Mouse (Mus musculus) neutrophil, adult 65 days (primary cell): ENCODE data around the gene Gdf1. TPM values are rescaled to one million over a fixed set of nuclear protein-coding genes. Genes with fewer than 3 reads are reported as not detected.

Experiments used
- total RNA-seq: library from RNA; stranded (reverse); gene quantifications from 2 replicates; pipeline ENCODE4 v1.2.4, GENCODE M21; 2023

Gdf1 gene
- total RNA-seq = not detected in 2 replicates

DNA sequence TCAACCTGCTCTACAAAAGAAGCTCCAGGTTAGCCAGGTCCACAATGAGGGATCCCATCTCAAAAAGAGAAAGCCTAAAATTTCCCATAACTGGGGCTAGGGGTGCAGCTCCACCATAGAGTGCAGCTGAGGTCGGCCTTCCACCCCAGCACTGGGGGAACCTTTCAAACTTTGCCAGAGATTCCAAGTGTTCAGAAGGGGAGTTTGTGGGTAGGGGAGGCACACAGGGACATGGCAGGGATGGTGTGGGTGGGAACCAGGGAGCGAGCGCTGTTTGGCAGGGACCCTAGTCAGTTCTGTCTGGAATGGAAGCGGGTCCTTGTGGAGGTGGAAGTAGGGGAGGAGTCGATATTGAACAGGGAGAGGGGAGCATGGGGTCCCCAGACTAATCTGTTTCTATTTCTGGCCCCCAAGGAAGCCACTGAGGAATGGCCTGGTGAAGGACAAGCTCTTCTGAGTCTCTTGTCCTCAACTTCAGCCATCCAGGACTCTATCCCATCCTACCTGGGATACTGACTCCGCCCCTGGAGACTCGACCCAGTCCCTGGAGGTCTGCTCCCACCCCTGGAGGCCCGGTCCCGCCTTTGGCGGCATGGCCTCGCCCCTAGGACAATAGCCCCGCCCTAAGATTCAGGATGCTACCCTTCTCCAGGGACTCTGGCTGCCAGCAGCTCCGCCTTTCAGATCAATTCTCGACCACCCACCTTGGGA lies at the start of gene Gdf1:
Gdf1 (plus strand) TSS at position 694 of the 711 bp plus-strand sequence.

DNA sequence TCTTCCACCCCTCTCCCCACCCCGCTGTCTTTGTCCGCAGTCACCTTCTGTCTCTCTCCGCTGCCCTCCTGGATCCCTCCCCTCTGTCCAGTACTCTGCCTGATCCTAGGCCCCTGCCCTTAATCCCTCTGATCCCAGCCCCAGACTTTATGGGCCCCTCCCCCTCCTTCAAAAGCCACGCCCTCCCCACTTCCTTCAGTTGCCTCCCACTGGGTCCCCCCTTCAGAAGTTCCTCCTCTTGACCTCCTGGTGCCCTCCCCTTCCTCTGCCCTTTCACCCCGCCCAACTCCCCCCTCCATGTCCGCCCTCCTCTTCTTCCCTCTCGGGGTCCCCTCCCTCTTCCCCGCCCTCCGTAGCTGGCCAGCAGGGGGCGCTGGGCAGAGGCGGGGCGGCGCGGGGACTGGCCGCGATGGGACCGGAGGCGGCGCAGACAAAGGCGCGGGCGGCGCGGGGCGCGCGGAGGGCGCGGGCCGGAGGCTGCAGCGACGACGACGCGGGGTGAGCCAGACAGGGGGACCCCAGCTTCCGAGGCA lies 46.9 kb upstream of the Gdf1 start, which contains the start of gene Homer3:
Homer3 (plus strand) TSS at position 225 of the 533 bp plus-strand sequence.

DNA sequence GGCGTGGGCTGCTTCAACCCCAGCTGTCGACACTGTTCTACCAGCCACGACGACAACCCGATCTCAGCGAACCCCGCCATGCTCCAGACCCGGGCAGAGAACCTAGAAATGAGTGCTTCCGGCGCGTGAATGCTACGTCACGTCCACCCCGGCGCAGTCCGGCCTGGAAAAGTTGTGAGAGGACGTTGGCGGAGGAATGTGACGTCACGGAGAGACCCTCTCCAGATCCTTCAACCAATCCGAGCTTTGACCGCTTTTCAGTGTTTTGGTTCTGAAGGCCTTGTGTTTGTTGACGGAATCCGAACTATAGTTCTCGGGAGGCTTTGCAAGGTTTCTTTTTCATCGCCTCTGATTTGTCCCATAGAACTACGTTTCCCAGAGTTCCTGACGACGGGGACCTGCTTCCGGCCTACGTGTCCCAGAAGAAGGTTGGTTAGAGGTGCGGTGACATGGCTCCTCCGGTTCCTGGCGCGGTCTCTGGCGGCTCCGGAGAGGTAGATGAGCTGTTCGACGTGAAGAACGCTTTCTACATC lies 27.2 kb upstream of the Gdf1 start, which contains the start of the genes Ddx49 and Cope:
Ddx49 (minus strand) TSS at position 132 of the 533 bp plus-strand sequence.
Cope (plus strand) TSS at position 161 of the 533 bp plus-strand sequence.

DNA sequence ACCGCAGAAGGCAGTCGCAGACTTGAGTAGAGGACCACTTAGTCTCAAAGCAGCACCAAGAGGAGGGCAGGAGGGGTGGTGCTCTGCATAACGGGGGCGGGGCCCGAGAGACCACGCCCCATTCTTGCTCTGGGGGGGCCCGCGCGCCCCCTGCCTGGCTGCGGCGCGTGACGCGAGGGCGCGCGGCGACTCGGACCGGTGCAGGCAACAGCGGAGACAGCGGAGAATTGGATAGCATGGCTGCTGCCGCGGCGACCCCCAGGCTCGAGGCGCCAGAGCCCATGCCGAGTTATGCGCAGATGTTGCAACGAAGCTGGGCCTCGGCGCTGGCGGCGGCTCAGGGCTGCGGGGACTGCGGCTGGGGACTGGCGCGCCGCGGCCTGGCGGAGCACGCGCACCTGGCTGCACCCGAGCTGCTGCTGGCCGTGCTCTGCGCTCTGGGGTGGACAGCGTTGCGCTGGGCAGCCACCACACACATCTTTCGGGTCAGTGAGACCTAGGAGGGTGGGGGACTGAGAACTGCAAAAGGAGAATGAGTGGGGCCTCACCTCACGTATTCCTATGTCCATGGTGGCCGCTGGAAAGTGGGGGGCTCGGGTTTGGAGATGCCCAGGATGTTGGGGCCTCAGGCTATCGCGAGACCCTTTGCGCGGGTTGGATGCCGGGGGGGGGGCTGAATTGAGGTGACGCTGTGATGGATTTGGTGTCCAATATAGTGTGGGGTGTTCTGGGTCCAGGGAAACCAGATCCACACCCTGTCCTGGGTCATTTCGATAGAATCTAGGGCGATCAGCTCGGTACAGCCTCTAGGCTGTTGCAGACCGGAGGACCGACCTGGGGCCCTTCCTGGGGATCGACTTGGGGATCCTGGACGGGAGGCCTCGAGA lies 13.8 kb upstream of the Gdf1 start, which contains the start of gene Cers1:
Cers1 (plus strand) TSS at position 152 of the 887 bp plus-strand sequence.

DNA sequence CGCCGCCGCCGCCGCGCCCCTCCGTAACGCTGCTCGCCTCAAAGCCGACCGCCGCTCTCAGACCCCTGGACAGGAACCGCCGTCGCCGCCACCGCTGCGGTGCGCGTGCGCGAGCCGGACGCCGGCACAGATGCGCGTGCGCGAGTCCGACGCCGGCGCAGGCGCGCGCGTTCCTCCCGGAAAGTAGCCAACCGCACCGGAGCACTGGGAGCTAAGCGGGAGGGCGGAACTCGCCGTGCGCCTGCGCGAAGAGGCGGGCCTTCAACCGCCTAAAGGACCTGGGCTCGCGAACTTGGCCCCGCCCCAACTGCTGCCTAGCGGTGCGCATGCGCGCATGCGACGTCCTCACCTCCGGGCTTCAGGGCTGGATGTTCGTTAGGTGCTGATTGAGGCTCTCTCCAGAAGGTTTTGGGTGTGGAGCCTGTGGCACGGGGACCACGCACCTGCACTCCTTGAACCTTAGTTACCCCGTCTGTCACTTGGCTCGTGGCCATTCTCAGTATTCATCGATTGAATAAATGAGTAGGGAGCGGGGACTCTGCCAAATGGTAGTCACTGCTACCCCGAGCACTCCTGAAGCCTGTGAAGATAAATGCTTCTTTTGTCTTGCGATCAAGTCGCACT lies 23.7 kb downstream of the Gdf1 start, which contains the start of gene Upf1:
Upf1 (minus strand) TSS at position 85 of the 624 bp plus-strand sequence.

DNA sequence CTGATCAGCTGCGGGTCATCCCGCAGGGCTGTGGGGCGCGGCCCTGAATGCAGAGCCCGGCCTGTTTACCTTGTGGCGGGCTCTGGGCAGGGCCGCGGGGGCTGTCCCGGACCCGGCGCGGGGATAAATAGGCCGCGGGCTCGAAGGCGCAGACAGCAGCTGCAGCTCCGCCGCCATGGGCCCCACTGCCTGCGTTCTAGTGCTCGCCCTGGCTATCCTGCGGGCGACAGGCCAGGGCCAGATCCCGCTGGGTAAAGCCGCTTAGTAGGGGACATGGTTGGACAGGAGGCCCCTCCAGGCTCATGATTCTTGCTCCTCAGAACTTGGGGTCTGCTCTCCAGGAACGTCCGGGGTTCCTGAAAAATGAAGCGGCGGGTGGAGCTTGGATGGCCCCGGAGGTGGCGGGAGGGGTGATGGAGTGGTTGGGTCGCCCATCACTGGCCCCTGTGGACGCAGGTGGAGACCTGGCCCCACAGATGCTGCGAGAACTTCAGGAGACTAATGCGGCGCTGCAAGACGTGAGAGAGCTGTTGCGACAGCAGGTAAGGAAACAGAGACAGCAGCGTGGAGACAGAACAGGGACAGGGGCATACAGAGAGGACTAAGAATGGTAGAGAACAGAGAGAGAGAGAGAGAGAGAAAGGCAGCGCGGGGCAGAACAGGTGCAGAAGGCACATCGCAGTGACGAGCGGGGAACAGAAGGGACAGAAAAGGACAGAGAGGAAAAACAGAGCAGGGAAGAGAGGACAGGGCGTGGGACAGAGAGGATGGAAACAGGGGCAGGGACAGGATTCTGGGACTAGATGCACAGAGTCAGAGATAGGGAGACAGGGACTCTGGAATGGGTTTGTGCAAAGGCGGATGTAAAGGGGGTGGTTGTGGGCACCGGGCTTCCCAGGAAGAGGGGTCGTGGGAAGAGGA lies 44.0 kb downstream of the Gdf1 start, which contains the start of gene Comp:
Comp (plus strand) TSS at position 162 of the 921 bp plus-strand sequence.

Other genes with a start within 250 kb of the Gdf1 start
- not detected in 2 replicates for gene Hapln4, start 246.4 kb upstream of the Gdf1 start, total RNA-seq
- not detected in 2 replicates for gene Ncan, start 208.9 kb upstream of the Gdf1 start, total RNA-seq
- gene Nr2c2ap, start 198.5 kb upstream of the Gdf1 start, total RNA-seq = 7.5 and 11.2 TPM in 2 replicates
- 11.2 and 13.5 TPM in 2 replicates for gene Rfxank, start 190.7 kb upstream of the Gdf1 start, total RNA-seq
- gene Borcs8, start 190.3 kb upstream of the Gdf1 start, total RNA-seq = 27.0 and 35.6 TPM in 2 replicates
- gene Mef2b, start 190.1 kb upstream of the Gdf1 start, total RNA-seq = 0.95 and 1.1 TPM in 2 replicates
- gene Tmem161a, start 157.5 kb upstream of the Gdf1 start, total RNA-seq = 13.4 and 23.3 TPM in 2 replicates
- 1.9 and 2.1 TPM in 2 replicates for gene Slc25a42, start 117.5 kb upstream of the Gdf1 start, total RNA-seq
- 24.1 and 36.4 TPM in 2 replicates for gene Sugp2, start 95.6 kb upstream of the Gdf1 start, total RNA-seq
- gene Armc6, start 95.4 kb upstream of the Gdf1 start, total RNA-seq = 3.1 and 3.7 TPM in 2 replicates
- gene Homer3, start 47.0 kb upstream of the Gdf1 start, total RNA-seq = 7.0 and 8.6 TPM in 2 replicates
- 25.3 and 36.1 TPM in 2 replicates for gene Ddx49, start 27.3 kb upstream of the Gdf1 start, total RNA-seq
- 80.2 and 91.6 TPM in 2 replicates for gene Cope, start 27.3 kb upstream of the Gdf1 start, total RNA-seq
- not detected in 2 replicates for gene Cers1, start 14.0 kb upstream of the Gdf1 start, total RNA-seq
- 47.2 and 53.6 TPM in 2 replicates for gene Upf1, start 23.5 kb downstream of the Gdf1 start, total RNA-seq
- 0.19 TPM in 1 of 2 replicates, not detected in the other for gene Comp, start 43.7 kb downstream of the Gdf1 start, total RNA-seq
- 3.2 and 9.3 TPM in 2 replicates for gene Crtc1, start 109.8 kb downstream of the Gdf1 start, total RNA-seq
- gene Klhl26, start 147.2 kb downstream of the Gdf1 start, total RNA-seq = 1.6 and 1.9 TPM in 2 replicates
- gene Tmem59l, start 157.5 kb downstream of the Gdf1 start, total RNA-seq = not detected in 2 replicates
- gene Crlf1, start 163.3 kb downstream of the Gdf1 start, total RNA-seq = 0.57 TPM in 1 of 2 replicates, not detected in the other
- gene Rex1bd, start 176.9 kb downstream of the Gdf1 start, total RNA-seq = 28.1 and 40.0 TPM in 2 replicates
- 559 and 837 TPM in 2 replicates for gene Uba52, start 181.0 kb downstream of the Gdf1 start, total RNA-seq
- gene Fkbp8, start 197.9 kb downstream of the Gdf1 start, total RNA-seq = 162 and 198 TPM in 2 replicates
- 29.8 and 33.9 TPM in 2 replicates for gene Kxd1, start 198.1 kb downstream of the Gdf1 start, total RNA-seq
- gene Ell, start 209.6 kb downstream of the Gdf1 start, total RNA-seq = 64.2 and 80.9 TPM in 2 replicates